12 mouse cellular contexts compared by ENCODE assay signal in genomic region chr2:131213773-131214172, GRCm38 (mm10). TPM values are rescaled to one million over a fixed set of nuclear protein-coding genes. Genes with fewer than 3 reads are reported as not detected.
A peak's percentile ranks its signal among the peaks of the same experiment; 100 is the strongest.
DNase-seq lines count a peak whose midpoint lies in the region; ATAC-seq and TF ChIP-seq lines count a peak whose summit lies in the region.
"Had no signal": no experiment of that assay in that cellular context is flagged by ENCODE, and none has a peak within 500 bp of the region (broad histone marks: within the 10 kb centered on the region; RNA-seq: fewer than 3 reads in every experiment).

No protein-coding gene starts in this region.

- intact Hi-C loops in heart, postnatal 14 days (cut with DNase I) = loop anchor here (2.0 kb wide), 1 partner anchor 39 kb away; no protein-coding TSS in a partner anchor
- intact Hi-C loops in left cerebral cortex, postnatal 36 days (cut with DNase I) = no loop called here

- no peak overlapping the region for H3K4me3 ChIP-seq in bone marrow, adult 2 months (replicated peaks; ENCODE audit: control insufficient read depth, low read depth, low read length)
- no peak overlapping the region for H3K4me3 ChIP-seq in heart, embryonic 13.5 days
- H3K4me3 ChIP-seq in liver, embryonic 13.5 days (replicated peaks) = peak overlapping the region; percentile 39
- H3K4me3 ChIP-seq: forebrain, embryonic 13.5 days; hindbrain, embryonic 15.5 days had no signal

- no peaks in the 10 kb centered on the region for H3K9me3 ChIP-seq in heart, embryonic 13.5 days
- no peaks in the 10 kb centered on the region for H3K9me3 ChIP-seq in liver, embryonic 13.5 days (replicated peaks)
- H3K9me3 ChIP-seq: forebrain, embryonic 13.5 days; hindbrain, embryonic 15.5 days had no signal

- 0 out of 2 replicates have a peak overlapping the region, but pooled peaks have one; percentile 17 for H3K9ac ChIP-seq in heart, embryonic 13.5 days
- H3K9ac ChIP-seq in liver, embryonic 13.5 days = peak overlapping the region; percentile 73
- H3K9ac ChIP-seq: forebrain, embryonic 13.5 days; hindbrain, embryonic 15.5 days had no signal

- H3K27me3 ChIP-seq in heart, embryonic 13.5 days (replicated peaks) = no peaks in the 10 kb centered on the region
- no peaks in the 10 kb centered on the region for H3K27me3 ChIP-seq in liver, embryonic 13.5 days
- H3K27me3 ChIP-seq: forebrain, embryonic 13.5 days; hindbrain, embryonic 15.5 days had no signal

- WGBS in bone marrow, adult 2 months = 66% methylated on average over 7 of the region's 7 CpGs
- 74% methylated on average over 7 of the region's 7 CpGs for WGBS in heart, embryonic 13.5 days
- 39% methylated on average over 7 of the region's 7 CpGs for WGBS in liver, embryonic 13.5 days (ENCODE audit: insufficient replicate concordance)

- ATAC-seq in heart, embryonic 13.5 days (ENCODE audit: extremely low read depth, insufficient number of reproducible peaks, low FRiP score, low TSS enrichment) = no peak
- ATAC-seq in liver, embryonic 13.5 days (ENCODE audit: low read depth) = peak; percentile 73
- ATAC-seq: forebrain, embryonic 13.5 days had no signal

- H3K36me3 ChIP-seq in heart, embryonic 13.5 days = peaks cover 29% of the 10 kb centered on the region
- H3K36me3 ChIP-seq in liver, embryonic 13.5 days = peaks cover 19% of the 10 kb centered on the region

- H3K4me1 ChIP-seq in bone marrow, adult 2 months (ENCODE audit: control insufficient read depth, insufficient read depth, low read length) = peaks cover 7% of the 10 kb centered on the region; the same call in 1 of the 2 replicates
- H3K4me1 ChIP-seq in heart, embryonic 13.5 days = peaks cover 44% of the 10 kb centered on the region
- H3K4me1 ChIP-seq in liver, embryonic 13.5 days (replicated peaks) = peaks cover 88% of the 10 kb centered on the region

- peak; percentile 94 for DNase-seq in heart, adult 11 months
- no peak for DNase-seq in heart, postnatal 14 days
- peak; percentile 72 for DNase-seq in liver, embryonic 13.5 days
- DNase-seq in layer of hippocampus, adult 9-10 months (ENCODE audit: low spot score) = no peak
- no peak for DNase-seq in left cerebral cortex, postnatal 36 days (ENCODE audit: low spot score in 2 of 2)
- DNase-seq in gastrocnemius, adult 18-20 months (ENCODE audit: low spot score) = no peak
- DNase-seq: gastrocnemius, postnatal 25 days; thymus, postnatal 36 days had no signal

- no peak for TF ChIP-seq CTCF in bone marrow, adult 2 months (IDR thresholded peaks at IDR 0.05; ENCODE audit: control insufficient read depth, insufficient read depth, low read length)

- TF ChIP-seq POLR2A in bone marrow, adult 2 months (IDR thresholded peaks at IDR 0.05; ENCODE audit: borderline replicate concordance, control insufficient read depth, low read depth, low read length) = no peak

- H3K27ac ChIP-seq in bone marrow, adult 2 months (ENCODE audit: control insufficient read depth, insufficient read depth, low read depth, low read length, poor library complexity) = peak overlapping the region; percentile 25
- H3K27ac ChIP-seq in heart, embryonic 13.5 days (replicated peaks) = peak overlapping the region; percentile 45
- peak overlapping the region; percentile 96 for H3K27ac ChIP-seq in liver, embryonic 13.5 days
- H3K27ac ChIP-seq: forebrain, embryonic 13.5 days; hindbrain, embryonic 15.5 days had no signal

- peak overlapping the region; percentile 6; the same call in 1 of the 2 replicates for H3K4me2 ChIP-seq in heart, embryonic 13.5 days
- H3K4me2 ChIP-seq in liver, embryonic 13.5 days = peak overlapping the region; percentile 63
- H3K4me2 ChIP-seq: forebrain, embryonic 13.5 days; hindbrain, embryonic 15.5 days had no signal

RNA-seq across cellular contexts. Expression of gene Ap5s1, which starts 6.9 kb away (rescaled TPM):
- 10 to 100 TPM; 37.3 to 40.8 TPM for total RNA-seq in heart, postnatal 14 days (2021)
- polyA plus RNA-seq in bone marrow, adult 2 months (2011; ENCODE audit: insufficient read depth, insufficient read length, low replicate concordance, missing spikeins) = 12.1 and 14.5 TPM in 2 replicates
- polyA plus RNA-seq in heart, embryonic 13.5 days (2015; fragmentation: Nextera tagmentation; extraction: Ambion mirVana) = 32.0 and 35.2 TPM in 2 replicates
- polyA plus RNA-seq in liver, embryonic 13.5 days (2015; fragmentation: Nextera tagmentation; extraction: Ambion mirVana) = 18.1 and 19.7 TPM in 2 replicates
- 10 to 100 TPM; 21.3 to 30.7 TPM for total RNA-seq in left cerebral cortex, postnatal 36 days (2021)
- 10 to 100 TPM; 15.8 to 20.2 TPM for total RNA-seq in gastrocnemius, adult 18-20 months (2021)

RNA-seq across cellular contexts. Expression of gene Mavs, which starts 20.1 kb away (rescaled TPM):
- 10 to 100 TPM; 52.1 to 54.8 TPM for total RNA-seq in heart, postnatal 14 days (2021)
- 8.4 and 13.7 TPM in 2 replicates for polyA plus RNA-seq in bone marrow, adult 2 months (2011; ENCODE audit: insufficient read depth, insufficient read length, low replicate concordance, missing spikeins)
- polyA plus RNA-seq in heart, embryonic 13.5 days (2015; fragmentation: Nextera tagmentation; extraction: Ambion mirVana) = 18.8 and 20.1 TPM in 2 replicates
- 27.1 and 31.1 TPM in 2 replicates for polyA plus RNA-seq in liver, embryonic 13.5 days (2015; fragmentation: Nextera tagmentation; extraction: Ambion mirVana)
- 1 to 10 TPM; 6.5 to 6.9 TPM for total RNA-seq in left cerebral cortex, postnatal 36 days (2021)
- total RNA-seq in gastrocnemius, adult 18-20 months (2021) = 10 to 100 TPM; 41.4 to 43.7 TPM

RNA-seq across cellular contexts. Expression of gene Spef1, which starts 26.7 kb away (rescaled TPM):
- 1 to 10 TPM; 7.6 to 8.3 TPM for total RNA-seq in heart, postnatal 14 days (2021)
- polyA plus RNA-seq in bone marrow, adult 2 months (2011; ENCODE audit: insufficient read depth, insufficient read length, low replicate concordance, missing spikeins) = 9.8 and 12.5 TPM in 2 replicates
- 1.3 and 1.5 TPM in 2 replicates for polyA plus RNA-seq in heart, embryonic 13.5 days (2015; fragmentation: Nextera tagmentation; extraction: Ambion mirVana)
- 1.1 and 1.2 TPM in 2 replicates for polyA plus RNA-seq in liver, embryonic 13.5 days (2015; fragmentation: Nextera tagmentation; extraction: Ambion mirVana)
- 10 to 100 TPM in 1 of 2 experiments, 1 to 10 TPM in 1; 9.7 to 10.8 TPM for total RNA-seq in left cerebral cortex, postnatal 36 days (2021)
- total RNA-seq in gastrocnemius, adult 18-20 months (2021) = 1 to 10 TPM in 1 of 2 experiments, under 1 TPM in 1; 0.84 to 1.4 TPM

RNA-seq across cellular contexts. Expression of gene Cdc25b, which starts 27.0 kb away (rescaled TPM):
- 10 to 100 TPM; 12.2 to 14.4 TPM for total RNA-seq in heart, postnatal 14 days (2021)
- 179 and 183 TPM in 2 replicates for polyA plus RNA-seq in bone marrow, adult 2 months (2011; ENCODE audit: insufficient read depth, insufficient read length, low replicate concordance, missing spikeins)
- 36.6 and 41.2 TPM in 2 replicates for polyA plus RNA-seq in heart, embryonic 13.5 days (2015; fragmentation: Nextera tagmentation; extraction: Ambion mirVana)
- 171 and 201 TPM in 2 replicates for polyA plus RNA-seq in liver, embryonic 13.5 days (2015; fragmentation: Nextera tagmentation; extraction: Ambion mirVana)
- total RNA-seq in left cerebral cortex, postnatal 36 days (2021) = 10 to 100 TPM; 13.9 to 22.8 TPM
- under 1 TPM; 0.78 to 0.95 TPM for total RNA-seq in gastrocnemius, adult 18-20 months (2021)

RNA-seq across cellular contexts. Expression of gene Cenpb, which starts 33.9 kb away (rescaled TPM):
- total RNA-seq in heart, postnatal 14 days (2021) = 10 to 100 TPM; 60.6 to 61.0 TPM
- polyA plus RNA-seq in bone marrow, adult 2 months (2011; ENCODE audit: insufficient read depth, insufficient read length, low replicate concordance, missing spikeins) = 22.6 and 28.5 TPM in 2 replicates
- 6.8 and 7.0 TPM in 2 replicates for polyA plus RNA-seq in heart, embryonic 13.5 days (2015; fragmentation: Nextera tagmentation; extraction: Ambion mirVana)
- 3.5 and 4.5 TPM in 2 replicates for polyA plus RNA-seq in liver, embryonic 13.5 days (2015; fragmentation: Nextera tagmentation; extraction: Ambion mirVana)
- 10 to 100 TPM; 75.1 to 88.0 TPM for total RNA-seq in left cerebral cortex, postnatal 36 days (2021)
- 10 to 100 TPM; 67.4 to 72.2 TPM for total RNA-seq in gastrocnemius, adult 18-20 months (2021)

Comparison
In these comparisons a context has a peak if more than half of its experiments do, and no peak if none do; other contexts are left out.
1. DNase-seq: peak in heart, adult 11 months (single experiment) and liver, embryonic 13.5 days (single experiment); none in heart, postnatal 14 days (0 of 2), layer of hippocampus, adult 9-10 months (single experiment), left cerebral cortex, postnatal 36 days (0 of 2) and gastrocnemius, adult 18-20 months (single experiment).
2. H3K27ac ChIP-seq: peak in every context shown above with its lines; median percentile 96 in liver, embryonic 13.5 days; 45 in heart, embryonic 13.5 days; 25 in bone marrow, adult 2 months.
3. RNA of gene Mavs, which starts 20.1 kb away (total RNA-seq): 52.1 to 54.8 TPM in heart, postnatal 14 days and 41.4 to 43.7 TPM in gastrocnemius, adult 18-20 months; 6.5 to 6.9 TPM in left cerebral cortex, postnatal 36 days; every median in the first group is over 4 times any median in the second.